Mouse (Mus musculus) thymus, adult 2 months (tissue): ENCODE results near the gene Olfr401. TPM values are rescaled to one million over a fixed set of nuclear protein-coding genes. Genes with fewer than 3 reads are reported as not detected.

Source experiments
- DNase-seq: peaks from one replicate; pipeline ENCODE4 v3.0.0; 2021
- H3K27ac ChIP-seq: fragments of 200-500 bp; 2 replicates; pipeline ENCODE4 v1.5.1; 2012; ENCODE audit warnings: low read length, control low read depth; ENCODE audit not compliant: control insufficient read depth, insufficient read depth
- H3K27me3 ChIP-seq: fragments of 200-500 bp; 2 replicates; pipeline ENCODE4 v1.6.1; 2012; ENCODE audit warnings: mild to moderate bottlenecking, low read length, moderate library complexity, mixed read lengths; ENCODE audit not compliant: control insufficient read depth, insufficient read depth
- H3K36me3 ChIP-seq: fragments of 200-500 bp; 2 replicates; pipeline ENCODE4 v1.6.1; 2012; ENCODE audit warnings: mild to moderate bottlenecking, low read length, moderate library complexity; ENCODE audit not compliant: control insufficient read depth, insufficient read depth
- H3K4me1 ChIP-seq: fragments of 200-500 bp; replicated peaks from 2 replicates; pipeline ENCODE4 v1.6.1; 2012; ENCODE audit warnings: low read length; ENCODE audit not compliant: control insufficient read depth, insufficient read depth
- H3K4me3 ChIP-seq: fragments of 200-500 bp; 2 replicates; pipeline ENCODE4 v1.5.1; 2012; ENCODE audit warnings: mild to moderate bottlenecking, low read length, control low read depth, moderate library complexity; ENCODE audit not compliant: control insufficient read depth, insufficient read depth
- CTCF ChIP-seq: fragments of 200-500 bp; IDR thresholded peaks from 2 replicates; pipeline ENCODE4 v1.5.1; 2012; ENCODE audit warnings: mild to moderate bottlenecking, control low read depth, low read length, moderate library complexity, borderline replicate concordance; ENCODE audit not compliant: control insufficient read depth, poor library complexity, insufficient read depth; ENCODE audit errors: extremely low read depth
- POLR2A ChIP-seq: fragments of 200-500 bp; IDR thresholded peaks from 2 replicates; pipeline ENCODE4 v1.6.1; 2012; ENCODE audit warnings: mild to moderate bottlenecking, low read length, control low read depth, moderate library complexity; ENCODE audit not compliant: control insufficient read depth, poor library complexity, insufficient read depth; ENCODE audit errors: extremely low read depth
- polyA plus RNA-seq: library from polyadenylated mRNA; depleted of rRNA; stranded (reverse); fragments of >200 nt; gene quantifications from 2 replicates; pipeline ENCODE4 v1.2.3, GENCODE M21; 2012; rRNA removed

The Olfr401 gene
- polyA plus RNA-seq, 1 experiment: not detected

DNA sequence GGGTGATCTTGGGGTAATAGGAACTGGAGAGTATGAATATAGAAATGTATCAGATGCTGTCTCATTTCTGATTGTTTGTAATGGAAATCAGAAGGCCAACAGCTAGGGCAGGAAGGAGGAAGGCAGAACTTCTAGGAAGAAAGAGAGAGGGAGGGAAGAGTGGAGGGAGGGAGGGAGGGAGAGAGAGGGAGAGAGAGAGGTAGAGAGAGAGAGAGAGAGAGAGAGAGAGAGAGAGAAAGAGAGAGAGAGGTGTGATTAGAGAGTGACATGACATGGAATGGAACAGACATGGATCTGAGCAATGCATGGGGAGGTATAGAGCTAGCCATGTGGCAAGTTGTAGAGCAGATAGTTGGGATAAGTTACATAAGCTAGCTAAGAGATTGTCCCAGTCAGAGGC is 55.3 kb downstream of the Olfr401 start:
- Histone ChIP-seq H3K36me3 (no peaks in the 10 kb centered on the region), H3K4me1 (no peaks in the 10 kb centered on the region)
- TF ChIP-seq CTCF (no peak), POLR2A (no peak)

More for the DNA sequence above, 55.3 kb downstream of the Olfr401 start:
- no peaks in the 10 kb centered on the region for H3K27me3 ChIP-seq
- no peak overlapping the region for H3K4me3 ChIP-seq
- no peak overlapping the region for H3K27ac ChIP-seq
- no peak for DNase-seq

Other genes starting within 250 kb of the Olfr401 start
- gene Olfr394, start 222.9 kb upstream of the Olfr401 start, polyA plus RNA-seq: not detected in 2 replicates
- not detected in 2 replicates for gene Olfr395, start 204.4 kb upstream of the Olfr401 start, polyA plus RNA-seq
- gene Olfr23, start 177.0 kb upstream of the Olfr401 start, polyA plus RNA-seq: not detected in 2 replicates
- gene Olfr397, start 152.9 kb upstream of the Olfr401 start, polyA plus RNA-seq: not detected in 2 replicates
- 0.03 and 0.15 TPM in 2 replicates for gene Olfr398, start 123.3 kb upstream of the Olfr401 start, polyA plus RNA-seq
- gene Olfr139, start 57.2 kb upstream of the Olfr401 start, polyA plus RNA-seq: not detected in 2 replicates
- gene Olfr399, start 57.1 kb upstream of the Olfr401 start, polyA plus RNA-seq: not detected in 2 replicates
- not detected in 2 replicates for gene Zfp616, start 43.8 kb upstream of the Olfr401 start, polyA plus RNA-seq
- gene Olfr402, start 39.8 kb downstream of the Olfr401 start, polyA plus RNA-seq: not detected in 2 replicates
- gene Olfr403, start 72.5 kb downstream of the Olfr401 start, polyA plus RNA-seq: not detected in 2 replicates
- 0.05 and 0.15 TPM in 2 replicates for gene Olfr43, start 97.7 kb downstream of the Olfr401 start, polyA plus RNA-seq
- not detected in 2 replicates for gene Olfr406, start 146.1 kb downstream of the Olfr401 start, polyA plus RNA-seq
- gene Olfr59, start 170.0 kb downstream of the Olfr401 start, polyA plus RNA-seq: not detected in 2 replicates
- not detected in 2 replicates for gene Olfr410, start 224.3 kb downstream of the Olfr401 start, polyA plus RNA-seq
- gene Olfr411, start 238.9 kb downstream of the Olfr401 start, polyA plus RNA-seq: not detected in 2 replicates
- not detected in 2 replicates for gene Olfr412, start 248.4 kb downstream of the Olfr401 start, polyA plus RNA-seq